Mouse (Mus musculus) heart, adult 2 months (tissue): ENCODE measurements around the gene Ftsj3.

ENCODE experiments used
- CTCF ChIP-seq: fragments of 200-600 bp; IDR thresholded peaks from 2 replicates; pipeline ENCODE4 v1.8.1; 2022; ENCODE audit warnings: antibody characterized with exemption, mild to moderate bottlenecking, moderate library complexity
- POLR2A ChIP-seq: fragments of 200-500 bp; IDR thresholded peaks from 2 replicates; pipeline ENCODE4 v1.6.1; 2011; ENCODE audit warnings: mild to moderate bottlenecking, low read depth, low read length, control low read depth; ENCODE audit not compliant: insufficient read depth

- TF ChIP-seq CTCF (no peak), POLR2A (no peak)
Observed at GRCm38 (mm10) chr11:106212771-106213170, 43.1 kb downstream of the Ftsj3 start.
